Mouse (Mus musculus): ENCODE data around the gene Slc25a18.

DNA sequence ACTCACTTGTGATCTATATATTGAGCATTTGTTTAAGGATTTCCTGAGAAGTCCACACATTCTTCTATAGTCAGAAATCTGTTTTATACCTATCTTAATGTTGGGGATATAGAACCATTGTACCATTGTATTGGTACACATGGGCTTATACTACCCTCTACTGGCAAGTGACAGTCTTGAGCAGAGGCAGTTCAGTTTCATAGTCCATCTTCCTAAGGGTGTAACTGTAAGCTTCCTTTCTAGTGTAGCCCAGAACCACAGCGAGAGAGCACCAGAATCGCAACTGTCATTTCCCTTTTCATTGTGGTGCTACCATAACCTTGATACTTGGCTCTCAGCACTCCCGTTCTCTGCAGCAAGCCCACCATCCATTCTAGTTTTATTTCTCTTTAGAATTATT lies 36.8 kb upstream of the Slc25a18 start:
- TF ChIP-seq CTCF (IDR thresholded peaks at IDR 0.05; ENCODE audit: extremely low read depth, insufficient read length, insufficient replicate concordance, low read depth, low read length) = no peak
- no peak for TF ChIP-seq POLR2A (IDR thresholded peaks at IDR 0.05; ENCODE audit: low read depth, low read length)

Data from small intestine, adult 2 months (tissue).